Mouse (Mus musculus) olfactory bulb, adult 2 months (tissue): ENCODE measurements at regions not wholly inside any gene's neighbourhood (a gene's known extent, or its start where the extent isn't known, plus 50 kb on each side); places are given as distances from the start of the nearest gene placed in this dataset.

Experiments used
- CTCF ChIP-seq: fragments of 200-500 bp; IDR thresholded peaks from 2 replicates; pipeline ENCODE4 v1.5.1; 2012; ENCODE audit warnings: low read depth, mild to moderate bottlenecking, low read length, moderate library complexity; ENCODE audit not compliant: insufficient read depth
- POLR2A ChIP-seq: fragments of 200-500 bp; IDR thresholded peaks from 2 replicates; pipeline ENCODE4 v1.6.1; 2012; ENCODE audit warnings: mild to moderate bottlenecking, low read depth, low read length, moderate library complexity; ENCODE audit not compliant: insufficient read depth

- TF ChIP-seq POLR2A (no peak), CTCF (peak; percentile 38; the same call in 1 of the 2 replicates)
Observed at GRCm38 (mm10) chr1:77972301-77972717, 224.6 kb downstream of the Pax3 start.
